Mouse (Mus musculus) induced T-regulatory cell, adult 2 months (primary cell): ENCODE measurements around the gene Tead2.
A peak's percentile ranks its signal among the peaks of the same experiment; 100 is the strongest.

Experiments
- DNase-seq: peaks from one replicate; pipeline ENCODE4 v3.0.0-alpha.2; 2012; ENCODE audit warnings: low read depth

Gene Tead2

DNA sequence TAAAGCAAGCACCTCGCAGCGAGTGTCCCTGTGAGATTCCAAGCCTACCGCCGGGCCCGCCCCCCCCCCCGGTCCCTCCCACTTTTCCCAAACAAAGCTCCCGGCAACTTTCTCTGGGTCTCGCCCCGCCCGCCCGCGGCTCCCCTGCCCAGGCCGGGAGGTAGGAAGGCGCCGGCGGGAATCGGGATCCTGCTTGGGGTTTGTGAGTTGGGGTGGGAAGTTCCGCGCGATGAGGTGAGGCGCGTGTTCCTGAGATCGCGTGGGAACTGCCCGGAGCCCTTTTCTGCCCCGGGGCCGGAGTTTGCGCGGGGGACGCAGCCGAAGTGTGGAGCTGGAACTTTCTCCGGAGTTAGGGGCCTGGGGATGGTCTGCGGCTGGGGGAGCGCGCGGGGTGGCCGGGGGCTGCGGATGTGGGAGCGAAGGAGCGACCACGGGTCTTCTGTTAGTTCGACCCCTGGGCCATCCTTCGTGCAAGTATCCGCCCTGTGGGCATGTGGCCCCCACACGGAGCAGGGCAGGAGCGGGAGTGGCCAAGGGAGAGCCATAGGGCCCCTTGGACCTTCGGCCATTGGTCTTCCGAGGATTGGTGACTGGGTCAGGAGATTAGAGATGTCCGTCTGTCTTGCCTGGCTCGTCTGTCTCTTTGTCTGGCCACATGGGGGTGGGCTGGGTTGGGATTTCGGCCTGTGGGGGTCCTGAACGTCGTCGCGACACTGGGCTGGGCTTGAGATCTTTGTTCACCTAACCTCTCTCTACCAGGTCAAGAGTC, at the start of gene Tead2:
Tead2 (plus strand) TSS at position 81 of the 769 bp plus-strand sequence.
- DNase-seq: no peak

- DNase-seq: no peak
These were observed 48.6 kb upstream of the Tead2 start for GRCm38 (mm10) chr7:45166950-45167401.

GRCm38 (mm10) chr7:45167761-45168445, 47.6 kb upstream of the Tead2 start:
- DNase-seq: no peak

GRCm38 (mm10) chr7:45168656-45169055, 46.9 kb upstream of the Tead2 start:
- no peak for DNase-seq

DNA sequence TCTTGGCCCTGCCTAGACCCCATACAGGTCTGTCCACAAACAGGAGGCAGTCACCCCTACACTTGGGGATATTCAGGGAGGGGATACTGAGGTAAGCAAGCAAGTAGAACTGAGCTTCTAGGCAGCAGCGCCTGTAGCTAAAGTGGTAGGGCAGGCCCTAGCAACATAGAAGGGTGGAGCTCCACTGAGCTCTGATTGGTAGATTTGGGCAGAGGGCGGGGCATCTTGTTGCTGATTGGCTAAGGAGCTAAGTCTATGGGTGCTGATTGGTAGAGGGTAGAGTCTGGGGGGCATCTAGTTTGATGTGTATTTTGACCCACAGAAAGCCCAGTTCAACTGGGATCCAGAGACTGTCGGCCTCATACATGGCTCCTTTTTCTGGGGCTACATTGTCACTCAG, 46.1 kb upstream of the Tead2 start:
- DNase-seq: peak; percentile 47

- peak; percentile 75 for DNase-seq
These were observed 42.6 kb upstream of the Tead2 start for GRCm38 (mm10) chr7:45172974-45173373.

DNA sequence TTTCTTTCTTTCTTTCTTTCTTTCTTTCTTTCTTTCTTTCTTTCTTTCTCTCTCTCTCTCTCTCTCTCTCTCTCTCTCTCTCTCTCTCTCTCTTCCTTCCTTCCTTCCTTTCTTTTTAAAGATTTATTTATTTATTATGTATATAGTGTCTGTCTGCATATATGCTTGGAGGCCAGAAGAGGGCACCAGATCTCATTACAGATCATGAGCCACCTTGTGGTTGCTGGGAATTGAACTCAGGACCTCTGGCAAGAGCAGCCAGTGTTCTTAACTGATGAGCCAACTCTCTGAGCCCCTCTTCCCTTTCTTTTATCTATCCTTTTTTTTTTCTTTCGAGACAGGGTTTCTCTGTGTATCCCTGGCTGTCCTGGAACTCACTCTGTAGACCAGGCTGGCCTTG, 41.8 kb upstream of the Tead2 start:
- DNase-seq: peak; percentile 80

- no peak for DNase-seq
These were observed 40.8 kb upstream of the Tead2 start for GRCm38 (mm10) chr7:45174567-45175280.

DNA sequence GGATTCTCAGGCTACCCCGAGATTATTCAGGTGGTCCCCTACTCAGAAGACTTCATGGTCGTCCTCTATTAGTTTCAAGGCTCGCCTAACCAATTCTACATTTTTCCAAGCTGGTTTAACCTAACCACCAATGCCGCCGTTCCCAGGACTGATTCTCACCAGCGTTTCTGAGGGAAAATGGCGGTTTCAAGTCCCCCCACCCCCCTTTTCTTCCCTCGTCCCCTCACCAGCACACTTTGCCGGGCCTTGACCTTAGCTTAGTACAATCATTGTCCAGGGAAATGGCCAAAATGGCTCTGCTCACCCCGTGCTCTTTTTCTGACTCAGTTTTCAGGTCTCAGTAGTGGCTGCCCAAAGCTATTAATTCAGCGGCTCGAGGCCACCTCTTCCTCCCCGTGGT, 40.2 kb upstream of the Tead2 start:
- no peak for DNase-seq

- DNase-seq: no peak
These were observed 39.6 kb upstream of the Tead2 start for GRCm38 (mm10) chr7:45175929-45176328.

DNA sequence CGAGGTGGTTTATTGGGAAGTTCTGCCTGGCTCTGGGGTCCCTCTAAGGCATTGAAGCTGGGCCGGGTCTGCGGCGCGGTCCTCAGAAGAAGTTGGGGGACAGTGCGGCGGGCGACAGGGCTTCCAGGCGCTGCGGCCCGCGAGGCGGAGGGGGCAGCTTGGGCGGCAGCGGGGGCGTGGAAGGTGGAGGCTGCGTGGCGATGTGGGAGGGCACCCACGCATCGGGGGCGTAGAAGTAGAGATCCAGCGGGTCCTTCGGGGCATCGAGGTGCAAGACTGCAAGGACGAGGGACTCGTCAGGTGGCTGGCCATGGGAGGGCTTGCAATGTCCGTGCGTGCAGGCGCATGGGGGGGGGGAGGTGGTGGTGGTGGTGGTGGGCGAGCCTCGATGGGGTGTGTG, 39.2 kb upstream of the Tead2 start:
- DNase-seq: no peak

DNA sequence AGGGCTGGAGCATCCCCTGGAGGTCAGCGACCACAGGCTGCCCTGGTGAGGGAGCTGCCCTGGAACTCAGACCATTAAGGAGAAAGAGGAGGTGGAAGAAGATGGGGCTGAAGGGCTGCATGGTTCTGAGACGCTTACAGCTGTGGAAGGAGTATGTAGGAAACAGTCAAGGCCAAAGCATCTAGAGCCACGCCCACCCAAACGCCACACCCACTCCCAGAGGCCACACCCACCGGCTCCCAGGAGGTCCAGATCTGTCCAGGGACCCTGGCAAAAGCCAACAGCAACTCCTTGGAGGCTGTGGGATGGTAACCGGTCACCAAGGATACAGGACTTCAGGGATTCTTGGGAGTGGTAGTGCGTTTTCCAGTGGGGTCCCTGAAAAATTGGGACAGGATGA, 37.0 kb upstream of the Tead2 start:
- DNase-seq: peak; percentile 36

DNA sequence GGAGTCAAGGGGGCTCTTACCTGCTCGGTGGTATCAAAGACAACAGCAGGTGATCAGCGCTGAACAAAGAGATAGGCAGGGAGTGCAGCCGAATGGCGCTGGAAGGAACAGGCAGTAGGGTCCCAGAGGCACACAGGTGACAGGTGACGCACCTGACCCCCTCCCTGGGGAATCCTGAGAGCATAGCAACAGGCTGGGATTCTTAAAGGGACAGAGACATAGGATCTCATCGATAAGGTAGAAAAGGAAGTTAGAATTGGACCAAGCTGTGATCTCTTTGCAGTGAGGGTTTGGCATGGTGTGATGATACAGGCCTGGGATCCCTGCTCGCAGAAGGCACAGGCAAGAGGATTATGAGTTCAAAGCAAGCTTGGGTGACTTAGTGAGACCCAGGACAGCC, 36.1 kb upstream of the Tead2 start, which contains the start of gene Gfy:
Gfy (minus strand) TSS at position 101 of the 400 bp plus-strand sequence.
- DNase-seq: no peak

DNA sequence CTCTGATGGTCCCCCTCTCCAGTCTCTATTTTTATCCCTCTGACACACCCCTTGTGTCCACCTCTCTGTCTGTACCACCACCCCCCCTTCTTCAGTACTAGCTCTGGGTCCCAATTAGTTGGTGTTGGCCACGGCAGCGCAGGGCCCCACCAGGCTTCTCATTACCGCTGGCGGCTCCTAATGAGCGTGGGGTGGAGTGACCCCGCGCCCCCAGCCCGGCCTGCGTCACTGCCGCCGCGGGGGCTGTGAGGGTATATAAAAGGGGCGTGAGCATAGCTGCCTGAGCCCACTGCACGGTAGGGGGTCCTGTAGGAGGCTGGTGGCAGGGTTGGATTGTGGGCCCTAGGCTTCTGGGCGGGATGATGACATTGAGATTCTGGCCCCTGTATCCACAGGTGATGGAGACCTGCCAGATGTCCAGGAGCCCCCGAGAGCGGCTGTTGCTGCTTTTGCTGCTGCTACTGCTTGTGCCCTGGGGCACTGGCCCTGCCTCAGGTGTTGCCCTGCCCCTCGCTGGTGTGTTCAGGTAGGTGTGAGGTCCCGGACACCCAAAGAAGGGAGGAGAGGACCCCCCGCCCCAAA, 34.6 kb upstream of the Tead2 start, which contains the start of gene Pth2:
Pth2 (plus strand) TSS at position 100 of the 582 bp plus-strand sequence.
- no peak for DNase-seq

GRCm38 (mm10) chr7:45181540-45181939, 34.0 kb upstream of the Tead2 start:
- peak; percentile 38 for DNase-seq

GRCm38 (mm10) chr7:45182199-45182601, 33.4 kb upstream of the Tead2 start:
- DNase-seq: peak; percentile 93

DNA sequence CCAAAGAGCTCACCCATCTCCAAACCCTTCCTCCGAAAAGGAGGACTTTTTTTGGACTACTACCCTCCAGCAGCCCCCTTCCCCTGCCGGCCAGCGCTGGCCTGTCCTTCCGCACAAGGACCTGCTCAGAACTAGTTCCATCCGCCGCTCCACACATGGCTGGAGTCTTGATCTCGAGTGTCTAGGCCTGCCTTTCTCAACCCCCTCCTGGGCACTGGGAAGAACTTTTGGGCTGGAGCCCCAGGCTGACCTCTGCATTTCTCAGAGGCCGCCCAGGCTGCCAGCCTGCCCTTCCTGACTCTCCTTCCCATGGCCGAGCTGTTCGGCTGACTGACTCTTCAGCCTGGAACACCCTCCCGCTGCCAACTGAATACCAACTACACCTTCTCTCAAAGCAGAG, 32.9 kb upstream of the Tead2 start:
- DNase-seq: no peak

DNA sequence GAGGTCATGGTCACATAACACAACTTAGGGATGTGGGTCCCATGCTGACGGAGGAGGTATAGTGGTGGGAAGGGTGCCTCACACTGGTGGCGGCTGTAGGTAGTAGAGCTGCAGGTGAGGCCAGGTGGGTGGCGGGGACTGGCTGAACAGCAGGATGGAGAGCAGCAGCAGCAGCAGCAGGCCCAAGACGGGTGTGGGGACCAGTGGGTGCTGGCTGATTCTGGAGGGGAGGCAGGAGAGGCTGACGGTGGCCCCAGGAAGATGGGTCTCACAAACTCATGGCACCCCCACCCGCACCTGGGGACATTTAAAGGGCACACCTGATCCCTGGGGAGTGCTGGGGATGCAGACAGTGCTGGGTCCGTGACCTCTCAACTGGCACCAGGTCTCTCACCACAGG, 31.9 kb upstream of the Tead2 start:
- DNase-seq: no peak

DNA sequence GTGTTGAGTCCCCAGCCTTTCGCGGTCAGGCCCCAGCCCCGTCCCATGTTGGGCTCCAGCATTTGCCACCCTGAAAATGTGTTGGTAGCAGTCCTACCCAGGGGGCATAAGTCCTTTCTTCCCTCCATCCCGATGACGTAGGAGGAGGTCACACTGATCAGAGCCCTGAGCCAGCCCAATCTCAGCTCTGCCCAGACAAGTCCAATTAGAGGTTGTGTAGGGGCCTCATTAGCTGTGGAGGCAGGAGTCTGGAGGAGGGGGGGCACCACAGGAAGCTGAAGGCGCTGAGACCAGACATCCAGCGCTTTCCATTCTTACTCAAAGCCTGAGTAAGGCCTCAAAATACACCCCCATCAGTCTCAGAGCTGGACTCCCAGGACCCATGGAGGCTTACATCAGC, 29.6 kb upstream of the Tead2 start:
- DNase-seq: no peak

- no peak for DNase-seq
These were observed 26.0 kb upstream of the Tead2 start for GRCm38 (mm10) chr7:45189600-45189999.

- no peak for DNase-seq
These were observed 25.4 kb upstream of the Tead2 start for GRCm38 (mm10) chr7:45190186-45190585.

- DNase-seq: no peak
These were observed 24.4 kb upstream of the Tead2 start for GRCm38 (mm10) chr7:45191161-45191560.
